Comparison of ENCODE assay signal across 10 mouse cellular contexts in genomic region chr16:32154437-32154836, GRCm38 (mm10). TPM values are rescaled to one million over a fixed set of nuclear protein-coding genes. Genes with fewer than 3 reads are reported as not detected.
DNase-seq lines count a peak whose midpoint lies in the region; ATAC-seq and TF ChIP-seq lines count a peak whose summit lies in the region.
"Had no signal": no experiment of that assay in that cellular context is flagged by ENCODE, and none has a peak within 500 bp of the region (broad histone marks: within the 10 kb centered on the region; RNA-seq: fewer than 3 reads in every experiment).

No protein-coding gene starts in this region.

- no peaks in the 10 kb centered on the region for H3K9me3 ChIP-seq in heart, embryonic 15.5 days (replicated peaks)
- no peaks in the 10 kb centered on the region for H3K9me3 ChIP-seq in stomach, embryonic 16.5 days (replicated peaks; ENCODE audit: control insufficient read depth, low read length)
- H3K9me3 ChIP-seq in stomach, postnatal 0 days (ENCODE audit: control insufficient read depth, low read length), result no peaks in the 10 kb centered on the region

- intact Hi-C loops in heart, adult 2 months (cut with DNase I), result no loop called here

- no peak for TF ChIP-seq EP300 in heart, adult 2 months (IDR thresholded peaks at IDR 0.05; ENCODE audit: insufficient read depth, low read depth, low read length)
- TF ChIP-seq EP300 in stomach, postnatal 0 days (optimal IDR thresholded peaks at IDR 0.05), result no peak

- H3K4me3 ChIP-seq in heart, embryonic 15.5 days, result no peak overlapping the region
- H3K4me3 ChIP-seq in heart, adult 2 months, result no peak overlapping the region
- H3K4me3 ChIP-seq in stomach, embryonic 16.5 days (replicated peaks; ENCODE audit: low read length), result no peak overlapping the region
- H3K4me3 ChIP-seq in stomach, postnatal 0 days (ENCODE audit: low read depth, low read length), result no peak overlapping the region

- no peaks in the 10 kb centered on the region for H3K27me3 ChIP-seq in heart, embryonic 15.5 days
- H3K27me3 ChIP-seq in heart, adult 2 months (ENCODE audit: control insufficient read depth, insufficient read depth, low read length), result no peaks in the 10 kb centered on the region
- no peaks in the 10 kb centered on the region for H3K27me3 ChIP-seq in stomach, embryonic 16.5 days (ENCODE audit: control insufficient read depth, insufficient read depth, low read length)
- H3K27me3 ChIP-seq in stomach, postnatal 0 days (ENCODE audit: control insufficient read depth, insufficient read depth, low read length), result no peaks in the 10 kb centered on the region

- peak overlapping the region; percentile 20; the same call in 1 of the 2 replicates for H3K4me2 ChIP-seq in heart, embryonic 15.5 days
- no peak overlapping the region for H3K4me2 ChIP-seq in stomach, embryonic 16.5 days (ENCODE audit: low read depth, low read length)
- no peak overlapping the region for H3K4me2 ChIP-seq in stomach, postnatal 0 days (replicated peaks; ENCODE audit: low read depth)

- no peak for TF ChIP-seq CTCF in heart, adult 2 months (IDR thresholded peaks at IDR 0.05)
- no peak for TF ChIP-seq CTCF in stomach, postnatal 0 days (IDR thresholded peaks at IDR 0.05; ENCODE audit: low read depth)

- no peak for ATAC-seq in heart, embryonic 15.5 days (replicated peaks; ENCODE audit: insufficient number of reproducible peaks, insufficient read depth, low FRiP score, low read depth)
- no peak for ATAC-seq in stomach, embryonic 16.5 days (ENCODE audit: insufficient read depth, low FRiP score)
- no peak for ATAC-seq in stomach, postnatal 0 days (ENCODE audit: low FRiP score, low TSS enrichment)

- WGBS in heart, embryonic 15.5 days, result 47% methylated on average over 13 of the region's 13 CpGs
- 19% methylated on average over 13 of the region's 13 CpGs for WGBS in heart, adult 2 months
- WGBS in stomach, embryonic 16.5 days, result 61% methylated on average over 13 of the region's 13 CpGs
- 56% methylated on average over 13 of the region's 13 CpGs for WGBS in stomach, postnatal 0 days

- TF ChIP-seq POLR2A in heart, adult 2 months (IDR thresholded peaks at IDR 0.05; ENCODE audit: insufficient read depth, low read depth, low read length), result no peak

- DNase-seq in heart, adult 2 months, result no peak
- no peak for DNase-seq in stomach, postnatal 0 days (ENCODE audit: low spot score)
- peak; percentile 19 to 47 for DNase-seq in kidney, postnatal 25 days
- DNase-seq in retina, postnatal 1 day, result peak; percentile 21
- DNase-seq in gastrocnemius, postnatal 25 days, result no peak
- DNase-seq in thymus, postnatal 25 days, result no peak

- no peaks in the 10 kb centered on the region for H3K36me3 ChIP-seq in heart, embryonic 15.5 days
- H3K36me3 ChIP-seq in heart, adult 2 months (ENCODE audit: control insufficient read depth, insufficient read depth, low read length), result no peaks in the 10 kb centered on the region
- H3K36me3 ChIP-seq in stomach, embryonic 16.5 days (ENCODE audit: control insufficient read depth, insufficient read depth, low read length), result no peaks in the 10 kb centered on the region
- no peaks in the 10 kb centered on the region for H3K36me3 ChIP-seq in stomach, postnatal 0 days (ENCODE audit: control insufficient read depth, insufficient read depth, low read length)

- no peaks in the 10 kb centered on the region for H3K79me2 ChIP-seq in heart, adult 2 months (replicated peaks; ENCODE audit: control insufficient read depth, insufficient read depth, low read length)

- no peak overlapping the region for H3K27ac ChIP-seq in heart, embryonic 15.5 days
- H3K27ac ChIP-seq in heart, adult 2 months, result no peak overlapping the region
- H3K27ac ChIP-seq in stomach, embryonic 16.5 days (ENCODE audit: low read length), result no peak overlapping the region
- no peak overlapping the region for H3K27ac ChIP-seq in stomach, postnatal 0 days (replicated peaks)

- H3K4me1 ChIP-seq in heart, embryonic 15.5 days (replicated peaks), result peaks cover 5% of the 10 kb centered on the region; the same call in 1 of the 2 replicates
- peaks cover 3% of the 10 kb centered on the region; the same call in 1 of the 2 replicates for H3K4me1 ChIP-seq in heart, adult 2 months (ENCODE audit: control insufficient read depth, insufficient read depth, low read length)
- H3K4me1 ChIP-seq in stomach, embryonic 16.5 days (ENCODE audit: control insufficient read depth, insufficient read depth, low read length), result no peaks in the 10 kb centered on the region
- H3K4me1 ChIP-seq in stomach, postnatal 0 days (replicated peaks; ENCODE audit: control insufficient read depth, insufficient read depth), result no peaks in the 10 kb centered on the region

- H3K9ac ChIP-seq in heart, embryonic 15.5 days, result no peak overlapping the region
- H3K9ac ChIP-seq in heart, adult 2 months (ENCODE audit: low read depth, low read length), result no peak overlapping the region
- peak overlapping the region; percentile 36; the same call in 1 of the 2 replicates for H3K9ac ChIP-seq in stomach, embryonic 16.5 days (ENCODE audit: low read length)
- H3K9ac ChIP-seq in stomach, postnatal 0 days (ENCODE audit: low read length), result no peak overlapping the region

RNA-seq across cellular contexts. Expression of gene Nrros, which starts 11.0 kb away (rescaled TPM):
- 7.6 and 18.4 TPM in 2 replicates for polyA plus RNA-seq in heart, embryonic 15.5 days (2015; fragmentation: Nextera tagmentation; extraction: Ambion mirVana)
- total RNA-seq in heart, adult 2 months (2021), result 1 to 10 TPM; 3.9 to 4.7 TPM
- 9.1 and 9.5 TPM in 2 replicates for polyA plus RNA-seq in heart, adult 2 months (2012; rRNA removed)
- polyA plus RNA-seq in stomach, embryonic 16.5 days (2015; fragmentation: Nextera tagmentation; extraction: Ambion mirVana), result 17.6 and 21.9 TPM in 2 replicates
- polyA plus RNA-seq in stomach, postnatal 0 days (2015; fragmentation: Nextera tagmentation; extraction: Ambion mirVana), result 8.2 TPM in 2 replicates
- 1 to 10 TPM; 1.9 to 2.5 TPM for total RNA-seq in gastrocnemius, postnatal 25 days (2021)
- polyA plus RNA-seq: C2C12 had no signal

RNA-seq across cellular contexts. Expression of gene Bex6, which starts 25.2 kb away (rescaled TPM):
- polyA plus RNA-seq in heart, embryonic 15.5 days (2015; fragmentation: Nextera tagmentation; extraction: Ambion mirVana), result 0.42 TPM in 1 of 2 replicates, not detected in the other
- total RNA-seq in heart, adult 2 months (2021), result not detected
- not detected in 2 replicates for polyA plus RNA-seq in heart, adult 2 months (2012; rRNA removed)
- 0.14 TPM in 1 of 2 replicates, not detected in the other for polyA plus RNA-seq in stomach, embryonic 16.5 days (2015; fragmentation: Nextera tagmentation; extraction: Ambion mirVana)
- polyA plus RNA-seq in stomach, postnatal 0 days (2015; fragmentation: Nextera tagmentation; extraction: Ambion mirVana), result not detected in 2 replicates
- total RNA-seq in gastrocnemius, postnatal 25 days (2021), result not detected
- polyA plus RNA-seq: C2C12; small intestine, adult 2 months had no signal

RNA-seq across cellular contexts. Expression of gene Cep19, which starts 54.8 kb away (rescaled TPM):
- polyA plus RNA-seq in heart, embryonic 15.5 days (2015; fragmentation: Nextera tagmentation; extraction: Ambion mirVana), result 19.1 and 19.2 TPM in 2 replicates
- total RNA-seq in heart, adult 2 months (2021), result 1 to 10 TPM; 8.6 to 9.8 TPM
- 8.8 and 9.7 TPM in 2 replicates for polyA plus RNA-seq in heart, adult 2 months (2012; rRNA removed)
- polyA plus RNA-seq in stomach, embryonic 16.5 days (2015; fragmentation: Nextera tagmentation; extraction: Ambion mirVana), result 27.0 and 28.7 TPM in 2 replicates
- 19.0 and 19.1 TPM in 2 replicates for polyA plus RNA-seq in stomach, postnatal 0 days (2015; fragmentation: Nextera tagmentation; extraction: Ambion mirVana)
- 1 to 10 TPM; 7.7 to 7.9 TPM for total RNA-seq in gastrocnemius, postnatal 25 days (2021)

RNA-seq across cellular contexts. Expression of gene Pigx, which starts 54.9 kb away (rescaled TPM):
- 60.1 and 64.3 TPM in 2 replicates for polyA plus RNA-seq in heart, embryonic 15.5 days (2015; fragmentation: Nextera tagmentation; extraction: Ambion mirVana)
- 10 to 100 TPM; 21.0 to 21.2 TPM for total RNA-seq in heart, adult 2 months (2021)
- polyA plus RNA-seq in heart, adult 2 months (2012; rRNA removed), result 12.4 and 23.2 TPM in 2 replicates
- polyA plus RNA-seq in stomach, embryonic 16.5 days (2015; fragmentation: Nextera tagmentation; extraction: Ambion mirVana), result 74.6 and 80.1 TPM in 2 replicates
- 69.8 and 71.8 TPM in 2 replicates for polyA plus RNA-seq in stomach, postnatal 0 days (2015; fragmentation: Nextera tagmentation; extraction: Ambion mirVana)
- 10 to 100 TPM; 12.6 to 14.0 TPM for total RNA-seq in gastrocnemius, postnatal 25 days (2021)

Comparison
In these comparisons a context has a peak if more than half of its experiments do, and no peak if none do; other contexts are left out.
1. DNase-seq: peak in kidney, postnatal 25 days (2 of 2) and retina, postnatal 1 day (single experiment); none in heart, adult 2 months (0 of 2), stomach, postnatal 0 days (single experiment), gastrocnemius, postnatal 25 days (single experiment) and thymus, postnatal 25 days (single experiment).